Mouse (Mus musculus) lung, embryonic 14.5 days (tissue): Measurements from ENCODE around the gene Zfhx2. TPM values are rescaled to one million over a fixed set of nuclear protein-coding genes. Genes with fewer than 3 reads are reported as not detected.

Experiments used
- ATAC-seq: fragments of 200-750 bp; cut with Nextera tagmentation; 2 replicates; pipeline ENCODE4 v1.8.0; 2017; ENCODE audit warnings: mild to moderate bottlenecking, moderate TSS enrichment, moderate library complexity; ENCODE audit not compliant: insufficient read depth
- DNase-seq: peaks from one replicate; pipeline ENCODE4 v3.0.0-alpha.2; 2015
- H3K27ac ChIP-seq: fragments of 300-500 bp; sonication (generic); 2 replicates; pipeline ENCODE4 v1.5.1; 2014; ENCODE audit warnings: low read depth, mild to moderate bottlenecking, moderate library complexity
- H3K27me3 ChIP-seq: fragments of 300-500 bp; sonication (generic); 2 replicates; pipeline ENCODE4 v1.6.1; 2014; ENCODE audit warnings: low read length, control low read depth; ENCODE audit not compliant: insufficient read depth
- H3K36me3 ChIP-seq: fragments of 300-500 bp; sonication (generic); 2 replicates; pipeline ENCODE4 v1.6.1; 2014; ENCODE audit warnings: control low read depth; ENCODE audit not compliant: insufficient read depth
- H3K4me1 ChIP-seq: fragments of 300-500 bp; sonication (generic); 2 replicates; pipeline ENCODE4 v1.6.1; 2014; ENCODE audit warnings: antibody characterized with exemption, control low read depth; ENCODE audit not compliant: insufficient read depth
- H3K4me2 ChIP-seq: fragments of 300-500 bp; sonication (generic); 2 replicates; pipeline ENCODE4 v1.6.1; 2014; ENCODE audit warnings: mild to moderate bottlenecking
- H3K4me3 ChIP-seq: fragments of 300-500 bp; sonication (generic); 2 replicates; pipeline ENCODE4 v1.5.1; 2014; ENCODE audit warnings: low read depth, low read length
- H3K9ac ChIP-seq: fragments of 300-500 bp; sonication (generic); 2 replicates; pipeline ENCODE4 v1.6.1; 2014
- H3K9me3 ChIP-seq: fragments of 300-500 bp; sonication (generic); 2 replicates; pipeline ENCODE4 v1.6.1; 2016; ENCODE audit warnings: low read depth, low read length, control low read depth
- CTCF ChIP-seq: IDR thresholded peaks from 2 replicates; pipeline ENCODE4 v1.5.1; 2016; ENCODE audit warnings: antibody characterized with exemption, low read depth
- WGBS: fragments of 180-500 bp; shearing (Covaris S2); extraction: QIAGEN DNeasy Blood & Tissue Kit; methylation state at CpG from one replicate; pipeline ENCODE4 v1.1.7; 2014; 5-methylcytosine and 5-hydroxymethylcytosine counted together
- polyA plus RNA-seq: library from polyadenylated mRNA; unstranded; fragments of >200 nt; fragmentation: Nextera tagmentation; extraction: Ambion mirVana; gene quantifications from 2 replicates; pipeline ENCODE4 v1.2.1, GENCODE M21; 2014

Zfhx2 gene
- polyA plus RNA-seq, 1 experiment from 2014 or later = 3.5 TPM

GRCm38 (mm10) chr14:55119421-55120134, 27.5 kb upstream of the Zfhx2 start:
- Histone ChIP-seq H3K27me3 (peaks cover 32% of the 10 kb centered on the region), H3K4me2 (no peak overlapping the region)
- no peak for DNase-seq

GRCm38 (mm10) chr14:55118852-55119251, 26.7 kb upstream of the Zfhx2 start:
- no peak for ATAC-seq
- Histone ChIP-seq H3K9me3 (no peaks in the 10 kb centered on the region), H3K4me3 (no peak overlapping the region), H3K4me2 (no peak overlapping the region), H3K4me1 (no peaks in the 10 kb centered on the region), H3K27me3 (peaks cover 39% of the 10 kb centered on the region), H3K9ac (no peak overlapping the region), H3K36me3 (no peaks in the 10 kb centered on the region), H3K27ac (no peak overlapping the region)
- no peak for TF ChIP-seq CTCF
- 70% methylated on average over 4 of the region's 4 CpGs for WGBS
- DNase-seq = no peak

More at GRCm38 (mm10) chr14:55119421-55120134, 27.5 kb upstream of the Zfhx2 start:
- no peak overlapping the region for H3K27ac ChIP-seq
- ATAC-seq = no peak
- H3K9ac ChIP-seq = no peak overlapping the region
- WGBS = 67% methylated on average over 4 of the region's 4 CpGs
- no peaks in the 10 kb centered on the region for H3K4me1 ChIP-seq
- no peaks in the 10 kb centered on the region for H3K36me3 ChIP-seq
- H3K4me3 ChIP-seq = no peak overlapping the region
- peak; percentile 36; the same call in 1 of the 2 replicates for TF ChIP-seq CTCF
- H3K9me3 ChIP-seq = no peaks in the 10 kb centered on the region

GRCm38 (mm10) chr14:55116425-55117200, 24.5 kb upstream of the Zfhx2 start, which contains the start of gene Jph4:
Gene Jph4 (minus strand): TSS chr14:55116935.
- H3K4me2 ChIP-seq = peak within 1 kb of the TSS; percentile 100
- peak within 1 kb of the TSS; percentile 55 for H3K4me3 ChIP-seq
- no peaks in the 10 kb centered on the region for H3K9me3 ChIP-seq
- no peak within 1 kb of the TSS for H3K9ac ChIP-seq
- WGBS = 4% methylated on average over 21 of the region's 21 CpGs
- H3K36me3 ChIP-seq = no peaks in the 10 kb centered on the region
- peak; percentile 39 for DNase-seq
- TF ChIP-seq CTCF = no peak
- no peak within 1 kb of the TSS for H3K27ac ChIP-seq
- no peak for ATAC-seq
- no peaks in the 10 kb centered on the region for H3K4me1 ChIP-seq
- H3K27me3 ChIP-seq = peaks cover 52% of the 10 kb centered on the region

GRCm38 (mm10) chr14:55115846-55116245, 23.7 kb upstream of the Zfhx2 start:
- Histone ChIP-seq H3K9me3 (no peaks in the 10 kb centered on the region), H3K4me2 (peak overlapping the region; percentile 100), H3K36me3 (no peaks in the 10 kb centered on the region), H3K9ac (no peak overlapping the region), H3K4me1 (no peaks in the 10 kb centered on the region), H3K27ac (no peak overlapping the region), H3K27me3 (peaks cover 55% of the 10 kb centered on the region), H3K4me3 (peak overlapping the region; percentile 55)
- no peak for DNase-seq
- WGBS = 2% methylated on average over 8 of the region's 8 CpGs
- no peak for TF ChIP-seq CTCF
- ATAC-seq = peak; percentile 16; the same call in 1 of the 2 replicates

- TF ChIP-seq CTCF = peak; percentile 42
- H3K4me2 ChIP-seq = peak overlapping the region; percentile 100
- ATAC-seq = peak; percentile 73
- H3K4me3 ChIP-seq = peak overlapping the region; percentile 55
- peak overlapping the region; percentile 61 for H3K9ac ChIP-seq
- H3K27ac ChIP-seq = no peak overlapping the region
- peaks cover 63% of the 10 kb centered on the region for H3K27me3 ChIP-seq
- no peaks in the 10 kb centered on the region for H3K36me3 ChIP-seq
- H3K4me1 ChIP-seq = no peaks in the 10 kb centered on the region
- DNase-seq = peak; percentile 75
- no peaks in the 10 kb centered on the region for H3K9me3 ChIP-seq
- WGBS = under 1% methylated on average over 72 of the region's 78 CpGs
These were observed 22.9 kb upstream of the Zfhx2 start for GRCm38 (mm10) chr14:55114759-55115701.

GRCm38 (mm10) chr14:55113975-55114645, 22.0 kb upstream of the Zfhx2 start:
- Histone ChIP-seq H3K9me3 (no peaks in the 10 kb centered on the region), H3K9ac (no peak overlapping the region), H3K27ac (no peak overlapping the region), H3K4me2 (peak overlapping the region; percentile 100), H3K27me3 (peaks cover 71% of the 10 kb centered on the region), H3K4me1 (peaks cover 5% of the 10 kb centered on the region; the same call in 1 of the 2 replicates), H3K36me3 (no peaks in the 10 kb centered on the region), H3K4me3 (peak overlapping the region; percentile 55)
- WGBS = 7% methylated on average over 26 of the region's 26 CpGs
- TF ChIP-seq CTCF = peak; percentile 64
- DNase-seq = no peak
- ATAC-seq = no peak
